Mouse (Mus musculus) frontal cortex, postnatal 25 days (tissue): ENCODE measurements around the gene Pdpn.
"Not testable (repeated sequence)": the region's sequence is repeated elsewhere in the genome, so short reads cannot be mapped to it uniquely, and the experiment has no call there.

Experiments used
- DNase-seq, 2 experiments: peaks; one replicate each; pipeline ENCODE4 v3.0.0; 2022; ENCODE audit warnings: low spot score in 2 of 2

Gene Pdpn

GRCm38 (mm10) chr4:143299325-143300070, at the start of gene Pdpn:
Gene Pdpn (minus strand): TSS chr4:143299564.
- DNase-seq = no peak

GRCm38 (mm10) chr4:143348678-143349077, 49.3 kb upstream of the Pdpn start:
- no peak for DNase-seq

- not testable (repeated sequence) for DNase-seq
Observed at GRCm38 (mm10) chr4:143345491-143345890, 46.1 kb upstream of the Pdpn start.

- DNase-seq = no peak
Observed at GRCm38 (mm10) chr4:143341470-143341869, 42.1 kb upstream of the Pdpn start.

- DNase-seq = no peak
Observed at GRCm38 (mm10) chr4:143339808-143340207, 40.4 kb upstream of the Pdpn start.

- no peak for DNase-seq
Observed at GRCm38 (mm10) chr4:143336096-143336495, 36.7 kb upstream of the Pdpn start.

GRCm38 (mm10) chr4:143334995-143335394, 35.6 kb upstream of the Pdpn start:
- no peak for DNase-seq

GRCm38 (mm10) chr4:143334145-143334544, 34.8 kb upstream of the Pdpn start:
- DNase-seq = no peak

- no peak for DNase-seq
Observed at GRCm38 (mm10) chr4:143331787-143332186, 32.4 kb upstream of the Pdpn start.

GRCm38 (mm10) chr4:143330566-143330965, 31.2 kb upstream of the Pdpn start:
- no peak for DNase-seq

GRCm38 (mm10) chr4:143325625-143325941, 26.2 kb upstream of the Pdpn start:
- peak; percentile 84 to 89 for DNase-seq

- DNase-seq = no peak
Observed at GRCm38 (mm10) chr4:143324925-143325624, 25.7 kb upstream of the Pdpn start.

GRCm38 (mm10) chr4:143324176-143324924, 25.0 kb upstream of the Pdpn start:
- DNase-seq = no peak

GRCm38 (mm10) chr4:143313299-143313698, 13.9 kb upstream of the Pdpn start:
- DNase-seq = no peak

- no peak for DNase-seq
Observed at GRCm38 (mm10) chr4:143311341-143311740, 12.0 kb upstream of the Pdpn start.

GRCm38 (mm10) chr4:143305987-143306772, 6.8 kb upstream of the Pdpn start:
- DNase-seq = no peak

- DNase-seq = no peak
Observed at GRCm38 (mm10) chr4:143305031-143305430, 5.7 kb upstream of the Pdpn start.

GRCm38 (mm10) chr4:143302279-143302890, 3.0 kb upstream of the Pdpn start:
- DNase-seq = no peak

- no peak for DNase-seq
Observed at GRCm38 (mm10) chr4:143301875-143302274, 2.5 kb upstream of the Pdpn start.

- no peak for DNase-seq
Observed at GRCm38 (mm10) chr4:143301042-143301441, 1.7 kb upstream of the Pdpn start.

- no peak for DNase-seq
Observed at GRCm38 (mm10) chr4:143300113-143300688, 837 bp upstream of the Pdpn start.
